Mouse (Mus musculus) yolk sac, embryonic 10.5 days (tissue): ENCODE measurements around the gene Slc5a7.
A peak's percentile ranks its signal among the peaks of the same experiment; 100 is the strongest.

ENCODE experiments used
- DNase-seq: peaks from one replicate; pipeline ENCODE4 v3.0.0-alpha.2; 2017; ENCODE audit warnings: low spot score

Slc5a7 gene

DNA sequence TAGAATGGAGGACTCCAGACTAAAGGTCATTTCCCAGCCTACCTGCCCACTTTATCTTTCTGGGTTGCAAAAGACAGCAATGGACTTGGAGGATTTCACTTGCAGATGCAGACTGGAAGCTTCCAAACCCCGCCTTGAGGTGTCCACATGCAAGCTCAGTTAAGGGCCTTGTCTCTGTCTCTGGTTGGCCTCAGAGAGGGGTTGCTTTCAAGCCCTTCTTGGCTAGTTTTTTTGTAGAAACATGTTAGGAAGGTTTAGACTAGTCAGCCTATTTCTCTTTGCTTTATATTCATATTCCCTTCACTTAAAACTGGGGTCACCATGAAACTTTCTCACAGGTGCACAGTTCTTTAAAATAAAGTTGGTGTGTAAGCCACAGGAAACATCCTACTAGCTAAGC, at the start of gene Slc5a7:
Gene Slc5a7 (minus strand): TSS at position 101 of the 400 bp plus-strand sequence.
- DNase-seq = no peak

DNA sequence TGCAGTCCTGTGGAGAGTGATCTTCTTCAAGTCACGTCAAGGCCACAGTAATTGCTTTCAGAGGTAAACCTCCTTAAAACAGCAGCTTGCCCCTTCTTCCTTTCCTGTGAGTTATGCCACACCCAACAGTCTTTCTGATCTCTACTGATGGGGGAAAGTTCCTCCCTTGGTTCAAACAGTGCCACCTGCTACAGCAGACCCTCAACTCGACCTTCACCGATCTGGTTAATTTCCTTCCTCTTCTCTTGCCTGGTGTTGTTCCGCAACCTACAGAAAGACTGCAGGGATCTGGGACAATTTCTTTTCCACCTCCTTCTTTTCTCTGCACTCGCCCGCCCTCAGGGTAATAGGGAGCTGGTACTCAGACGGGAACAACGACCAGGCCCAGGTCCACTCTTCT, 48.8 kb upstream of the Slc5a7 start:
- DNase-seq = no peak

DNA sequence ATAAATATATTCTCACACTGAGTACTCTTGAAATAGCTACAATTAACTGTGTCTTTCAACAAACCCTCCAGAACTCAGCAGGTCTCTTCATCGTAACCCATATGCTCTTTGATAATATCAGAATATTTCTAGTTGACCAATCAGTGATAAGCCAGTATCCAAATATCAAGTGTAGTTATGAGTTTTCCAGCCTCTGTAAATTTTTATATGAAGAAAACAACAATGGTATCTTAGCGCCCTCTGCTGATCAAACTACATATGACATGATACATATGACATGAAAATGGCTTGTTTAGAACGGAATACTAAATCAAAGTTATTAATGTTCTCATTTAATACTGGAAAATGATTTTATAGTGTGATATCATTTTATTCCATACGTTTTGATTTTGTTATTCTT, 44.6 kb upstream of the Slc5a7 start:
- DNase-seq = no peak

DNA sequence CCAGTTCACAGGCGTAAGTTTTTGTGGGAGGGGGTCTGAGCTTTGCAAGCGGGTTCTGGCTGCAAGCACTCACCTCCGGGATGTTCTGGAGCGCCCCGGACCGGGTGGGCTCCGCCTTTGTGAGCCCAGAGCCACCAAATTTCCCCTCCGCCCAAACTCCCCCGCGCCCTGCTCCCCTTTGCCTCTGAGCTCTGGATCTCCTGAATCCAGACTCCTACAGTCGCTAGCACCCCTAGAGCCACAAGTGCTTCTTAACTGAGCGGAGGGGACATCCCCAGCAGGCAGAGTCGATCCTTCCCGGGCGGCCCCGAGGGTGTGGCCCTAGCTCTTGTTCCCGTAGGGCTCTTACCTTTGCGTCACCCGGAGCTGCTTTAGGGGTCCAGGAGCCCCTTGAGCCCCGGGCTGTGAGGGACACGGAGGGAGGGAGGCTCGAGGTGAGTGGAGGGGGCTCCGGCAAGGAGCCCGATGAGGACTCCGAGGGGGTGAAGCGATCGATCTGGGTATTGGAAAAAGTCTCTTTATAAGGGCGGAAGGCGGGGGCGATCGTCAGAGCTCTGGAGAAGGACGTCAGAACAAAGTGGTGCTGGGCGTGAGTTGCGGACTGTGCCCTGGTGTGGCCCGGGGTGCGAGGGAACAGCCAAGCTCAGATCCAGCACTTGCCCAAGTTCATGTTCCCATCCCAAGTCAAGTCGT, 456 bp downstream of the Slc5a7 start:
- peak; percentile 5 for DNase-seq

DNA sequence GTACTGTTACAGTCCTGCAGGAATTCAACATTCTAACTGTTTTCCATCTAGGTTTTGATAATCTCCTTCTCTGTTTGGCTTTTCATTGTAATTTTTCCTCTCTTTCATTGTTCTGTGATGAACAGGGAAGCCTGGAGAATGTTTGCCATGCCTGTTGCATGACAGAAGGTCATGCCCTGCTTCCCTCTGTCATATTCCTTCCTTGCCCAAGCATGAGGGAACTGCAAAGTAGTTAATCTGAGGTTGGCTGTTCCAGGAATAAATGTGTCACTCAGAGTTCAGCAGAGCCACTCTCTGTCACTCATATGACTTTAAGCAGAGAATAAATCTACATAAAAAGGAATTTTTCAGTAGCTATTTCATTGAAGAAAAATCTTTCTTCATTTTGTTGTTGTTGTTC, 48.1 kb downstream of the Slc5a7 start:
- DNase-seq = no peak

DNA sequence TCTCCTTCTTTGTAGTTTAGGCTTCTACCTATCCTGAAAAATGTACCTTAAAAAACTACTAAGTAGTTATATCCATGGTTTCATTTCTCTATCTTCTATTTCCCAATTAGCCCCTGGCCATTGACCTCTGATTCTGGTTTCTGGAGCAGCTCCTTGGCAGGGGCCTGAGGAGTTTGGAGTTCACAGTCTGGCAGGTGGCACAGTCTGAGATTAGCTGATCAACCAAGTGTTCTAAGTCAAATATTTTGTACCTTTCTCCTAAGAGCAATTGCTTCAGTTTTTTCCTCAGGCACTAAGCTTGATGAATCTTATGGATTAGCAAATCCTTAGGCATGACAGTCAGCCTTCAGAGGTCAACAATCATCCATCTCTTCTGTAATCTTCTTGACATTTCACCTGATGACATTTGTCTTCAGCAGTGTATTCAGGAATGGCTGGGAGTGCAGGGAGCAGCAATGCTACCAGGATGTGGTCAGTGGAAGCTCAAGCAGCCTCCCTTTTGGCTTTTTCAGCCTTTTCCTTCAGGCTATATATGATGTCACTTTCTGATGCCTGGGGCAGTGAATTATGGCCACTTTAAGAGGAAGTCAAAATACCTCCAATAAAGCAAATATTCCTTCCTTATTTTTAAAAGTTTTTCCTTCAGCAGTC, 55.1 kb downstream of the Slc5a7 start:
- no peak for DNase-seq

DNA sequence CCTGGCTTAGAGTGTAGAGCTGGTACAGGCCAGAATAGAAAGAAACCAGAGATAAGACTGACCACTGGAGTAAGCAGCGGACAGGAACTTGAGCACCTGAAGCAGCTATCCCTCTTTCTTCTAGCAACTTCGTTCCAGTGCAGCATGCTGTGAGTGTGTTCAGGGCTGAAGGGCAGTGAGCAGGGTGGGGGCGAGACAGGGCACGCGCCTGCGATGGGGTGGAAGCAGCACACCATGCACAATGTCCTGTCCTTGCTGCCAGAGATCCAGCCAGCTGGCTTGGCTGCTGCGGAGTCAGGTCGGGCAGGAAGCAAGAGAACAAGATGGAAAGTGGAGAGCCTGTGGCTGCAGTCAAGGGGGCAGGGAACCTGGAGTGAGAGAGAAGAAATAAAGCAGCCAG, 59.4 kb downstream of the Slc5a7 start:
- DNase-seq = no peak
